Mouse (Mus musculus) G1E (cell line): ENCODE measurements around the gene Vwa3b. TPM values are rescaled to one million over a fixed set of nuclear protein-coding genes. Genes with fewer than 3 reads are reported as not detected.

Experiments used
- ATAC-seq: 2 replicates; pipeline ENCODE4 v1.8.0; 2016; ENCODE audit warnings: mild to moderate bottlenecking; ENCODE audit not compliant: insufficient number of reproducible peaks, poor library complexity, low FRiP score, severe bottlenecking; ENCODE audit errors: extremely low read depth
- DNase-seq: peaks from one replicate; pipeline ENCODE4 v3.0.0; 2012; ENCODE audit warnings: low spot score
- H3K27me3 ChIP-seq: 2 replicates; pipeline ENCODE4 v1.6.1; 2012; ENCODE audit warnings: mild to moderate bottlenecking, low read length, inconsistent platforms; ENCODE audit not compliant: insufficient read depth
- H3K36me3 ChIP-seq: replicated peaks from 2 replicates; pipeline ENCODE3; 2012; ENCODE audit warnings: mild to moderate bottlenecking, inconsistent platforms
- H3K4me1 ChIP-seq: 2 replicates; pipeline ENCODE4 v1.6.1; 2012; ENCODE audit warnings: low read depth, low read length, inconsistent platforms, mixed read lengths; ENCODE audit not compliant: insufficient read depth
- H3K4me3 ChIP-seq: 2 replicates; pipeline ENCODE4 v1.5.1; 2012; ENCODE audit warnings: low read depth, mild to moderate bottlenecking, inconsistent platforms, low read length, moderate library complexity, mixed read lengths
- H3K9me3 ChIP-seq: replicated peaks from 2 replicates; pipeline ENCODE4 v1.6.1; 2012; ENCODE audit warnings: inconsistent platforms
- CTCF ChIP-seq: IDR thresholded peaks from 2 replicates; pipeline ENCODE4 v1.5.1; 2012; ENCODE audit warnings: low read depth, low read length, inconsistent platforms, mixed read lengths
- GATA1 ChIP-seq: IDR thresholded peaks from 2 replicates; pipeline ENCODE4 v1.6.1; 2012; ENCODE audit warnings: borderline replicate concordance, low read length, inconsistent platforms, mixed read lengths
- GATA2 ChIP-seq: IDR thresholded peaks from 2 replicates; pipeline ENCODE4 v1.6.1; 2012; ENCODE audit warnings: low read depth, low read length, inconsistent platforms, borderline replicate concordance
- POLR2AphosphoS5 ChIP-seq: IDR thresholded peaks from 2 replicates; pipeline ENCODE4 v1.6.1; 2012; ENCODE audit warnings: low read depth, low read length, inconsistent platforms; ENCODE audit not compliant: insufficient replicate concordance
- TAL1 ChIP-seq: conservative IDR thresholded peaks from 2 replicates; pipeline ENCODE4 v1.6.1; 2012; ENCODE audit warnings: low read depth, low read length, inconsistent platforms, mixed read lengths
- polyA plus RNA-seq: library from polyadenylated mRNA; stranded (reverse); fragments of >175 nt; gene quantifications from 2 replicates; pipeline ENCODE4 v1.2.3, GENCODE M21; 2012
- total RNA-seq, 2 experiments: library from RNA; stranded (forward) in 1 of 2; stranded (reverse) in 1 of 2; fragments of 200-1000 nt in 1 of 2; fragments of >200 nt in 1 of 2; fragmentation: Nextera tagmentation in 1 of 2; gene quantifications; 2 replicates each; pipeline ENCODE4 v1.2.3; 2014 to 2017

The Vwa3b gene
- total and polyA plus RNA-seq, 3 experiments: 0.49 TPM; not detected in 2

- TF ChIP-seq POLR2AphosphoS5 (no peak), GATA2 (no peak), TAL1 (no peak), GATA1 (no peak), CTCF (no peak)
- H3K9me3 ChIP-seq: no peaks in the 10 kb centered on the region
- DNase-seq (no peak), ATAC-seq (no peak)
- no peaks in the 10 kb centered on the region for H3K36me3 ChIP-seq
- peaks cover 37% of the 10 kb centered on the region for H3K27me3 ChIP-seq
- no peak overlapping the region for H3K4me3 ChIP-seq
- no peaks in the 10 kb centered on the region for H3K4me1 ChIP-seq
Observed at GRCm38 (mm10) chr1:37056831-37057561, 30.6 kb downstream of the Vwa3b start.

DNA sequence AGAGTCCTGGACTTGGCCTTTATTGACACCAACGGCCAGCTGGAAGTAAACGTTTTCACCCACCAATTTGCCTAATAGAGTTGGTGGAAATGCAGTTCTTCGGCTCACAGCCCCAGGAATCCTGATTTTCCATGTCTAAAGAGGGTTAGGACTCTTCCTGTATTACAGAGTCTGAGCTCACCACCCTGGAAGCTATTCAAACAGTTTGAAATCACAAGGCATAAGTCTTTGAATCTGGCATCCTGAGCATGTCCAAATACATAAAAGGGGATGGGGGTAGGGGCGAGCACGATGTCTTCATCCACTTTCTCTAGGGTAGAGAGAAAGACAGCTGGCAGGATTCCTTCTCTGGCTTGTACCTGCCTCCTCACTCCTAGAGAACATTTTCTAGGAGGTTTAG lies 34.5 kb downstream of the Vwa3b start:
- Histone ChIP-seq H3K27me3 (peaks cover 50% of the 10 kb centered on the region), H3K36me3 (no peaks in the 10 kb centered on the region), H3K4me3 (no peak overlapping the region), H3K9me3 (no peaks in the 10 kb centered on the region), H3K4me1 (no peaks in the 10 kb centered on the region)
- TF ChIP-seq TAL1 (no peak), GATA2 (no peak), POLR2AphosphoS5 (no peak), CTCF (no peak), GATA1 (no peak)
- ATAC-seq (no peak), DNase-seq (no peak)

DNA sequence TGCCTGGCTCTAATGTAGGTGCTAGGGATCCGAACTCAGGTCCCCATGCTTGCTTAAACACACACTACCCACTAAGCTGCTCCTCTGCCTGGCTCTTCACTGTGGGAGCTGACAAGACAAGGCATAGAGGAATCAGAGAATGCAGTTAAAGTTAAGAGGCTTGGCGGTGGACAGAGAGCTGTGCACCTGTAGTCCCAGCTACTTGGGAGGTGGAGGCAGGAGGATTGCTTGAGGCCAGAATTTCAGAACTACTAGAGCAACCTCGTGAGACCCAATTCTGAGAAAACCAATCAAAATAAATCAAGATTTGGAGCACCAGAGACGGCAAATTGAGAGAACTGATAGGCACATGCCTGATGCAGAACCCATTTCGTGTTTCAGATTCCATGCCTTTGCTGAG lies 36.7 kb downstream of the Vwa3b start:
- DNase-seq (no peak), ATAC-seq (no peak)
- Histone ChIP-seq H3K27me3 (peaks cover 44% of the 10 kb centered on the region), H3K36me3 (no peaks in the 10 kb centered on the region), H3K4me3 (no peak overlapping the region), H3K9me3 (no peaks in the 10 kb centered on the region), H3K4me1 (no peaks in the 10 kb centered on the region)
- no peak for TF ChIP-seq CTCF
- no peak for TF ChIP-seq TAL1
- TF ChIP-seq GATA2: no peak
- TF ChIP-seq POLR2AphosphoS5: no peak
- no peak for TF ChIP-seq GATA1

DNA sequence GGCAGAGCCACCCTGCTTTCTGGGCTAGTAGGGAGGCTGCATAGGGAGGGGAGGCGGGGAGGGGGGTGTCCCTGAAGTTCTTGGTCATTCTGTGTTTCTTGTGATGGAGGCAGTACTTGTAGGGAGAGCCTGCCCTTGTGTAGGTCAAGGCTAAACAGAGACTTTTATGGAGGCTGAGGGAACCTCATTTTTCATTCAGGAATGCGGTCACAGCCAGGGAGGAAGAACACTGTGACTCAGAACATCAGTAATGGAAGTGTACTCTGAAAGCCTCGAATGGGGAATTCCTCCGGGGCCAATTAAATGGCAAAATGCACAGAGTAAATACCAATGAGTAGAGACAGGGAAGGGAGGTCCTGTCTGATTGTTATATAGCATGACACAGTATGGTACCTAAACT lies 37.4 kb downstream of the Vwa3b start:
- Histone ChIP-seq H3K4me1 (no peaks in the 10 kb centered on the region), H3K27me3 (peaks cover 41% of the 10 kb centered on the region), H3K4me3 (no peak overlapping the region), H3K36me3 (no peaks in the 10 kb centered on the region), H3K9me3 (no peaks in the 10 kb centered on the region)
- no peak for TF ChIP-seq TAL1
- TF ChIP-seq GATA1: no peak
- TF ChIP-seq CTCF: no peak
- TF ChIP-seq GATA2: no peak
- ATAC-seq: no peak
- no peak for DNase-seq

DNA sequence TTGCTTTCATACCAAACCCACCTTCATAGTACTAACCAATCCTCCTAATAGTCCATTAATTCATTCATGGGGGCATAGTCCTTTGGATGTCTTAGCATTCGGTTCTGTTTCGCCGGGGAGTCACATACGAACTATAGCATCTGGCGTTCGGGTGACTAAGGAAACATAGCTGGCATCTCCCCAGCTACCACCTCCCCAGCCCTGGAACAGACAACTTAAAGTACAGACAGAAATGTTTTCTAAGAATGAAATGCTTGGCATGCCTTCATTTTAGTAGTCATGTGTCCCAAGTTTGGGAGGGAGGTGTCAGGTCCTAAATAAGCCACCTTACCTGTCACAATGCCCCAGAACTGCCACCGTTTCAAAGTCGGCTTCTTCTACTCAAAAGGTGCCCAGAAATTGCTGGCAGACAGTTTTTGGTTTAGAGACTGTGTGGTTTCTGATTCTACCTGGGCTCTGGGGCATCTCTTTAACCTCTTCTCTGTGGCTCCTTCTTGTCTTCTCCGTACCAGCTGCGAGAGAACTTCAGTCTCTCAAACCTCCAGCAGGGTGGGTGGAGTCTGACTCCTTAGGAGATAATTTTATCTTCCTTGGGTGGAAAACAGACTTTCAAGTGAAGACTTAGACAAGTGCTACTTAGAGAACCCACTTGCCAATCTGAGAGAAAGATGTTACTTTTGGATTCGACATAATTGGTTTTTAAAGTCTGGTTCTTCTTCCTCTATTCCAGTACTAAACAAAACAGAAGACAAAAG lies 39.4 kb downstream of the Vwa3b start:
- Histone ChIP-seq H3K36me3 (no peaks in the 10 kb centered on the region), H3K9me3 (no peaks in the 10 kb centered on the region), H3K4me1 (no peaks in the 10 kb centered on the region), H3K4me3 (no peak overlapping the region), H3K27me3 (peaks cover 34% of the 10 kb centered on the region)
- no peak for DNase-seq
- ATAC-seq: no peak
- TF ChIP-seq POLR2AphosphoS5 (no peak), TAL1 (no peak), CTCF (no peak), GATA1 (no peak), GATA2 (no peak)

DNA sequence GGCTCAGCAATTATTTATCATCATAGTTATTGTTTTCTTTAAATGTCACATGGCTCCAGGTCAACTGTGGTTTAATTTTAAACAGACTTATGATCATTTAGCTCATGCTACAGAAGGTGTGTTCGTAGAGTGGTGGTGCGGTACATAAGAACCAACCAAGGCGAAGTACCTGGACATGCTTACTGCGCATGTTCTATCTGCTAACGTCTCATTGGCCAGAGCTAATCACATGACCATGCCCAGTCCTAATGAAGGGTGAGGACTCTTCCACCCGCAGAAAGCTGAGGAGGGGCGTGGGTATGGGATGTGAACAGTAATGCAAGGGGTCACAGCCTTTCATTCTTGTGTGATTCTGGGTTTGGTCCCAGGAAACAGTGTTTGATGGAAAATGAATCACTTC lies 49.4 kb downstream of the Vwa3b start:
- Histone ChIP-seq H3K9me3 (no peaks in the 10 kb centered on the region), H3K27me3 (peaks cover 23% of the 10 kb centered on the region), H3K4me3 (no peak overlapping the region), H3K36me3 (no peaks in the 10 kb centered on the region), H3K4me1 (peaks cover 3% of the 10 kb centered on the region; the same call in 1 of the 2 replicates)
- TF ChIP-seq CTCF (no peak), GATA1 (no peak), POLR2AphosphoS5 (no peak), GATA2 (no peak), TAL1 (no peak)
- DNase-seq (no peak), ATAC-seq (no peak)
